18 mouse cellular contexts compared by ENCODE assay signal in the genomic region with DNA sequence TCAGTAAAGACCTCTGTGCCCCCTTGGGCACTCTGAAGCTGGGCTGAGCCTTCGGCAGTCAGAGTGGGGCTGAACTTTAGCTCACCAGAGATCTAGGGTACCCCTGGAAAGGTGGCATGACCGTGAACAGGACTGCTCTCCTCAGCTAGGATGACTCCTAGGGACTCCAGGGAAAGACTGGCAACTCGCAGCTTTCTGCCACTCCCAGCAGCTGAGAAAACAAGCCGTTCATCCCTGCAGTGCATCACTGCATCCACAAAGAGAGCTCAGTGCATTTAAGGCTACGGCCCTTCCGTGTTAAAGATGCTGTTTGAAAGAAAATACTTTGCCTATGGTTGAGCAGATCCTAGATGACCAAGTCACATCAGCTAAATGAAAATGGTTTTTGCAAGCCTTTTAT.
"Had no signal": no experiment of that assay in that cellular context is flagged by ENCODE, and none has a peak within 500 bp of the region (broad histone marks: within the 10 kb centered on the region; RNA-seq: fewer than 3 reads in every experiment).

No protein-coding gene starts in this region.

- H3K4me3 ChIP-seq: left cerebral cortex, adult 2 months; liver, embryonic 13.5 days; midbrain, embryonic 12.5 days; midbrain, embryonic 15.5 days; neural tube, embryonic 13.5 days; stomach, embryonic 15.5 days had no signal

- H3K36me3 ChIP-seq: liver, embryonic 13.5 days; midbrain, embryonic 12.5 days; midbrain, embryonic 15.5 days; neural tube, embryonic 13.5 days; stomach, embryonic 15.5 days had no signal

- H3K9me3 ChIP-seq: liver, embryonic 13.5 days; midbrain, embryonic 12.5 days; midbrain, embryonic 15.5 days; neural tube, embryonic 13.5 days; stomach, embryonic 15.5 days had no signal

- ATAC-seq: midbrain, embryonic 15.5 days had no signal

- DNase-seq: kidney, adult 8-10 months; kidney, postnatal 36 days; layer of hippocampus, postnatal 36 days; liver, embryonic 13.5 days; lung, adult 2 months; lung, postnatal 14 days; lung, postnatal 4 days; retina, postnatal 1 day; right cerebral cortex, postnatal 25 days; spleen, adult 18-20 months; thymus, adult 18-20 months; thymus, postnatal 36 days had no signal

- H3K4me2 ChIP-seq: liver, embryonic 13.5 days; midbrain, embryonic 12.5 days; midbrain, embryonic 15.5 days; neural tube, embryonic 13.5 days; stomach, embryonic 15.5 days had no signal

- H3K27me3 ChIP-seq: liver, embryonic 13.5 days; midbrain, embryonic 12.5 days; midbrain, embryonic 15.5 days; neural tube, embryonic 13.5 days; stomach, embryonic 15.5 days had no signal

- H3K9ac ChIP-seq: liver, embryonic 13.5 days; midbrain, embryonic 12.5 days; midbrain, embryonic 15.5 days; neural tube, embryonic 13.5 days; stomach, embryonic 15.5 days had no signal

- H3K4me1 ChIP-seq: liver, embryonic 13.5 days; midbrain, embryonic 12.5 days; midbrain, embryonic 15.5 days; neural tube, embryonic 13.5 days; stomach, embryonic 15.5 days had no signal

- H3K27ac ChIP-seq: kidney, postnatal 0 days; left cerebral cortex, adult 2 months; liver, embryonic 13.5 days; midbrain, embryonic 12.5 days; midbrain, embryonic 15.5 days; neural tube, embryonic 13.5 days; stomach, embryonic 15.5 days had no signal
